Mouse (Mus musculus) mature B cell (primary cell): ENCODE measurements around the gene Cntn4.

Source experiments
- in situ Hi-C: fragments of 300-500 bp; cut with MboI; formaldehyde crosslinking; loops from 2 replicates; pipeline ENCODE4 v1.14.3; 2019

Gene Cntn4

DNA sequence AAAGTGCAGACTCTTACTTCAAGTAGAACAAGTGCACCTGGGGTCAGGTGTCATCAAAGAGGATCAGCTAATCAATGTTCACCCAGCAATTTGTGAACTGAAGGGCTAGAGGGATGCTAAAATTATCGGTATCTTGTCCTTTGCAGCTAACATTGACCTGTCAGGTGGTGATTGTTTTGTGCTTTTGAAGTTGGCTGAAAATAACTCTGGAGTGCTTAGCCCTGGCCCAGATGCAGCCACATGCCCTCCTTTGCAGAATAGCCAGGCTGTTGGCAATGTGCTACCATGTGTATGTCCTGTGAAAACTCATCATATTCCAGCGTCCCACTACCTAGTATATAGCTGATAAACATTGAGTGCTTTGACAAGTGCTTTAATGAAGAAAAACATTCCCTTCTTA, 786.4 kb downstream of the Cntn4 start:
- in situ Hi-C loops = no loop called here

DNA sequence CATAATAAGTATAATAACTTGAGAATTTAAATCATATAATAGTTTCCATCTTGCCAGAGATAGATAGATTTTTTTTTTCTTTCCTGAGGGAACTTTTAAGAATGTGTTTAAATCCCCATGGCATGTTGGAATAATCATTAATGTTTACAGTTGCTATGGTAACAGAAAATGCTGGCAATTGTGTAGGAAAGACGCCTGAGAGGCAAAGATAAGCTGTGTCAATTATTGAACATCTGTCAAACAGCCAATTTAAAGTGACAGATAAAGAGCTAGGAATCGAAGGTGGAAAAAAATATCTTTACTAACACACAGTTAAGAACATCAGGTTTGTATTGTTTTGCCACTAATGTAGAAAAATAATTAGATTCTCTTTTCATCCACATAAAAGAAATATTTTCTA, 788.3 kb downstream of the Cntn4 start:
- in situ Hi-C loops = no loop called here

DNA sequence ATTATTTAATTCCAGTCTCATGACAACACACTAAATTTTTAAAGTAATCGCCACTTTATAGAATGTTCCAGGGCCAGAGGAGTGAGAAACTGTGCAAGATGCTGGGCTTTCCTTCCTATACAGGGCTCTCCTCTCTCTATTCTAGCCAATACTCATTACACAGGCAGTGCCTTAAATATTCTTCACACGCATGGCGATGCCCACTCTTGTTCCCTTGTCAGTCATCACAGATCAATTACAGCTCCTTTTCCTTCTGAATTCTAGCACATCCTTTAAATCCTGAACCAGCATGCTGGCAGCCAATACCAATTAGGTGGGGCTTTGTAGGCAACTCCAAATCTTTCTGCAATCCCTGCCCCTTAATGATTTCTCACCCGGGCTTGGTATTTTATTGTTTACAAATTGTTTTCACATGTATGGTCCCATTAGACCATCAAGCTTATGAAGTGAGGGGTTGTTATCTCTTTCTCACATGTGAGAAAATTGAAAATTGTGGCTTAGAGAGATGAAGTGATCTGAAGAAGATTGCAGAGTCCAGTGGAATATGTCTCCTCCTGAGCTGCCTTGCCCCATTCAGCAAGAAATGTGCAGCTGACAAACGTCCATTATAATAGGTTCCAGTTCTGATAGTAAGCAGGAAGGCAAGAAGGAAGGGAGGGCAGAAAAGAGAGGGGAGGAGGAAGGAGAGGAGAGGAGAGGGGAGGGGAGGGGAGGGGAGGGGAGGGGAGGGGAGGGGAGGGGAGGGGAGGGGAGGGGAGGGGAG, 789.0 kb downstream of the Cntn4 start:
- in situ Hi-C loops = no loop called here

DNA sequence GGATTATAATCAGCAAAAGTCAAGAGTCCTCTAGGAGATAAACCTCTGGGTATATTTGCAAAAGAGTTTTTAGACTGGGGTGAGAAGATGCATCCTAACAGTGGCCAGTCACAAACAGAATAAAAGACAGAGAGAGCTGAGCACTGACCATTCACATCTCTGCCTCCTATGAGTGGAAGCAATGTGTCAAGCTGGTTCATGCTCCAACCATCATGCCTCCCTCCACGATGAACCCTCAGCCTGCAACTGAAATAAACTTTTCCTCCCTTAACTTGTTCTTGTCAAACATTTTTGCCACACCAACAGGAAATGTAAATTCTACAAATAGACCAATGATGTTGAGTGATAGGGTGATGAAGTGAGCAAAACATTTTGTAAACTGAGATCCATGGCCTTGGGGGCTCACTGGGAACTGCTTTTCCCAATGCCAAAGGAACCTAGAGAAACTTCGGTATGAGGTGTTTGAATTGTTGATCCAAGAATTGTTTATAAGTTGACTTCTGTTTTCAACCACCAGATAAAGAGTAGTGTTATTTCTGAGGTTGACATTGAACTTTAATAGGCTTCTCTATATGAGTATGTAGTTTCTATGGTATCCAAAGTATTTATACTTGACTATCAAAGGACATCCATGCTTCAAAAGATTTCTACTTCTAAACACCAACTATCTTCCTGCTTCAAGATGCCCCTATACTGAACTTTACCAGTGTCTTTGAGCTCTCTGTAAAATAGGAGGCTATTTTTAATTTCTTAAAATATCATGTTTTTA, 794.6 kb downstream of the Cntn4 start:
- in situ Hi-C loops = no loop called here

DNA sequence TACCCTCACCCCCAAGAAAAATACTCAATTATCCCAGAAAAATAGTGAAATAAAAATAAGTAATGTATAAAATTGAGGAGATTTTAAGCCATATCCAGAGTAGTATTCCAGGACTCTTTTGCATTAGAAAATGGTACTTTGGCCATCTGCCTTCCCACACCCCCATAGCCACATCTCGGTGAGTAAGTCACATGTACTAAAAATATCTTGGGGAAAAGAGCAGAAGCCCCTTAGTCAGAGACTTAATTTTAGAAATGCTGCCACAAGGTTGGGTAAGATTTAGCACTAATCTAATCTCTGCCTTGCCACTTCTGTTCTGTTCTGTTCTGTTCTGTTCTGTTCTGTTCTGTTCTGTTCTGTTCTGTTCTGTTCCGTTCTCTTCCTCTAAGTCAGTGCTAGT, 796.4 kb downstream of the Cntn4 start:
- in situ Hi-C loops = no loop called here

DNA sequence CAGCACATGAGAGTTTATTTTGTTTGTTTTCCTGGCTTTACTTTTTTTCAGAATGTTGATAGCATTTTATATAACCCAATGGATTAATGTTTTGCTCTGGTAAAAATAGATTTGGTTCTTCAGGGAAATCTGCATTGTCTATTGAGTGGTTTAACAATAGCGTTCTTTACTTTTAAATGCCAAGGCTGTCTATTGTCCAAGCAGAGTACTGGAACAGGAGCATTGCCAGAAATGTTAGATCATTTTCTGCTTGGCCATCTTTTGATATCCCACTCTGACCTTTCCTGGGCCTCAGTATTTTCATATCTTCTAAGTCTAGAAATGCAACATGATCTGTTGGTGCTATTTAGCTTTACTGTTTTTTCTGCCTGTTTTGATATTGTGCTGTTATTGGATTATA, 804.1 kb downstream of the Cntn4 start:
- in situ Hi-C loops = no loop called here

DNA sequence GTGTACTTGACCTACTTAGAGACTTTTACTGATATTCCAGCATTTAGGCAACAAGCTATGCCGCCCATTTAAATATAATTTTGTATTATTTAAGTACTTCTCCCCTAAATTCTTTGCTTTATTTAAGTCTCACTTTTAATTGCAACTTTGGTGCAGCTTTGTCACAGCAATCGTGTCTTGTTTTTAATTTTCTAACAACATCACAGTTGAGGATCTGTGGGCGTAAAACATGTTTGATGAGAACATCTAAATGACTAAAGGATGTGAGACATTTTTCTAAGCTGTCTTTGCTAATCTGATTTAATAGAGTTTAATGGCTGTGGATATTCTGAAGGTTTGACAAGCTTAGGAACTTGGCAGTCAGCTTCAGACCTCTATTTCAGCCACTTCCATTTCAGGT, 818.8 kb downstream of the Cntn4 start:
- in situ Hi-C loops = no loop called here

DNA sequence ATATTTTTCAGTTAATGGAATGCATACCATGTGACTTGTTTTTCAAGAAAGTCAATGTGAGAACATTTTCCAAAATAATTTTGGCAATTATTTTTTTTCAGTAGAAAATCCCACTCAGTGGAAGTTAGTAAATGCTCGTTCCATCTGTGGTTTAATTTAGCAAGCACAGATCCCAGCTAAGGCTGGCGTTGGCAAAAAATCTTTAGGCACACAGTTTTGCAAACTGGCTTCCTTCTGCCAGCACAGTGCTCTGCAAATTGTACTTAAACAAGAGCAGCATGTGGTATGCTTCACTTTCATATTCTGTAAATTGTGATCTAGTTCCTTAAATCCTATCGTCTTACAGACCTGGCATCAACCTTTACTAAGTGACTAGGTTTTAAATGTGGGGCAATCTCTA, 821.7 kb downstream of the Cntn4 start:
- in situ Hi-C loops = no loop called here

DNA sequence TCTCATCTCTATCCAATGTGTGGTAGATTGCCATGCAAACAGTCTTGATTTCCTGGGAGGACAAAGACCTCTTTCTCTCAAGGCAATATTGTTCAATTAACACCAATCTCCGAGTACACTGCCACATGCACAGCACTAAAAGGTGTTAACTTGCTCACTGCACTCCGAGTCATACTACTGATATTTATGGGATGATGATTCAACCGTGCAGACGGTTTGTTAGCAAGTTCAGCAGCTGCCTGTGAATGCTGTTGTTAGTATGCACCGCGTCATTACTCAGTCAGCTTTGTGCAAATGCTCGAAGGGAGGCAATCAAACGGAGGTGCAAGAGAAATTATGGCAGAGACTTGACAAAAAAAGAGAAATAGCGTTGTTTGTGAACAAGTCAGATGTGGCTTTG, 826.5 kb downstream of the Cntn4 start:
- in situ Hi-C loops = no loop called here

DNA sequence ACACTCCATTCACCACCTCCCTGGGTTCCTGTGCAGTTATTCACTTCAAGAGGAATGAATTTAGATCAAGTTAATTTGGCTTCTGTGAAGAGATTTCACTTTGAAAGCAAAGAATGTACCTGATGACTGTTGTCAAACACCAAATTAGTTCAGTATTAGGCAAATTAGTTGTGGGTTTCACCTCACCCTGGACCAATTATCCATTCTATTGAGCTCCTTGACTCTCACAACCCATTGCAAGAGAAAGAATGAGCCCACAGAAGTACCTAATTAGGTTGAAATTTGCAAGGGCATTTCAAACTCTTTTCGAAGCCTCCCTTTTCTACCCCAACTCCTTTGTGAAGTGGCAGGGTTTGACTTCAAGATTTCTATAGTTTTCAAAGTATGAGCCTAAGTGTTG, 842.9 kb downstream of the Cntn4 start:
- in situ Hi-C loops = no loop called here

DNA sequence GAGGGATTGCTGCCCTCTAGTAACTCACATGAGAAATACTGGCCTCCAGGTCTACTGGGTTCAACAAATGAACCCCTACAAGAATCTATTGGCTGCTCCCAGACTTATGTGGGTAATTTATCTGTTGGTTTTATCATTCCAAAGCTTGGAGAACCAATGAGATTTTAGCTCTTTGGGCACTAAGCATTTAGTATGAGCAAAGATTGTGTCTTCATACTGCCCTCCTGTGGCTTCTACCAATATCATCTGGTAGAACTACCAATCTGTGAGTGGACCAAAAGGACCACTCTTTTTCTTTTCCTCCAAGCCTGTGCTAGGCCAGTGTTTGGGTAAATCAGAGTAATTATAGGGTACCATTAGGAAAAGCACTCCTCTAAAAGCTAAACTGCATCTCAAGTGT, 866.0 kb downstream of the Cntn4 start:
- in situ Hi-C loops = no loop called here

DNA sequence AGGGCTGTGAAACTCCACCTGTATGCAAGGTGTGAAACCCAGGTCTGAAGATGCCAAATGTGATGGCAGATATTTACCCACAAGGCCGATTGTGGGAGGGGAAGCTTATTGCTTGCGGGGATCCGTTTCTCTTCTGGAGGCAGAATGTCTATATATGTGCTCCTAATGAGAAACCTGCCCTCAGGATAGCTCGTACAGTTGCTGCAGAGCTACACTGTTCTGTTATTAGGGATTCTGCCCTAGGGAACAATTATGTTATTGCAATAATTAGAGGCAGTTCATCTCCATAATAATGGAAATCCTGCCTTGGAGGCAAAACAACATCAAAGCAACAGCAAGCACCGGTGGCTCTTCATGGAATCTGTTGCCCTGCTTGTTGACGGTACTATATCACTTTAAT, 884.2 kb downstream of the Cntn4 start:
- in situ Hi-C loops = no loop called here

DNA sequence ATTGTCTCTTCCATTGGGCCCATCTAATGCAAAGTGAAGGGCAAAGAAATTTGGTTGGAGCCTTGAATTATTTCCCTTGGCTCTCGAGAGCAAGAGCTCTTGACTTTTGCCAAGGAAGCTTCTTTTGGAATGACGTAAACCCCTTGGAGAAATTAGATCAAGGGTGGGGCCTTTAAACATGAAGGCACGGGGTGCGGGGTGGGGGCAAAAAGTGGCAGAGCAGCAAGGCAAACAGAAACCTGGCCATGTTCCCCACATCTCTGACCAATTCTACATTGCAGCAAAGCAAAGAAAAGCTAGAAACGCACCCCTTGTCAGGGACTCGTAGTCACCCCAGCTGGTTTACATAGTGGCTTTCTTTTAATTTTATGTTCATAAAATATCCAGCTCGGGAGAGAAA, 887.9 kb downstream of the Cntn4 start:
- in situ Hi-C loops = no loop called here

DNA sequence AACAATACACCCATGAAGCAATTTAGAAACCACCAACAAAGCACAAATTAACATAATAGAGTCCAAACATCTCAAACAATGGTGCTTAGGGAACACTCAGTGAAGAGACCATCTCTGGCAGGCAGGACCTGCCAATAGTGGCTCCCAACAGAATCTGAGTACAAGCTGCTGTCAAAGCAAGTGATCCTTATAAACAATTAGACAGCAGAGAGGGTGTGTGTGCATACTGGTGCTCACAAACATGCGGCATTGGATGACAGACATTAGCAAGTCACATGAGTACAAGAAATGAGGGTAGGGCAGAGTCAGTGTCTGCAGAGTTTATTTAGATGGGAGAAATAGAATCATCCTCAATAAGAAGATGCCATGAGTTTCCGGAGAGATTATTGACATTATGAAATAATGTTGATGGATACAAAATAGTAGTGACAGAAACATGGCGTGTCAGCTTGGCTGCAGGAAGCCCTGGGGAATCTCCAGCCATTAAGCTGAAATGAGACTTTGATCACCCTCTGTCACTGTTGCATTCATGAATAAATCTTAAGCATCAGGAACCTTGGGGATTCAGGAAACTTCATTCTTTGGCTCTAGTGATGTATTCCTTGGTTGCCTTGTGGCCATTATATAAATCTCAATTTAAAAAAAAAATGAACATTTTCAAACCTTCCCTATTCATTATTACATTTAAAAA, 888.5 kb downstream of the Cntn4 start:
- in situ Hi-C loops = no loop called here

DNA sequence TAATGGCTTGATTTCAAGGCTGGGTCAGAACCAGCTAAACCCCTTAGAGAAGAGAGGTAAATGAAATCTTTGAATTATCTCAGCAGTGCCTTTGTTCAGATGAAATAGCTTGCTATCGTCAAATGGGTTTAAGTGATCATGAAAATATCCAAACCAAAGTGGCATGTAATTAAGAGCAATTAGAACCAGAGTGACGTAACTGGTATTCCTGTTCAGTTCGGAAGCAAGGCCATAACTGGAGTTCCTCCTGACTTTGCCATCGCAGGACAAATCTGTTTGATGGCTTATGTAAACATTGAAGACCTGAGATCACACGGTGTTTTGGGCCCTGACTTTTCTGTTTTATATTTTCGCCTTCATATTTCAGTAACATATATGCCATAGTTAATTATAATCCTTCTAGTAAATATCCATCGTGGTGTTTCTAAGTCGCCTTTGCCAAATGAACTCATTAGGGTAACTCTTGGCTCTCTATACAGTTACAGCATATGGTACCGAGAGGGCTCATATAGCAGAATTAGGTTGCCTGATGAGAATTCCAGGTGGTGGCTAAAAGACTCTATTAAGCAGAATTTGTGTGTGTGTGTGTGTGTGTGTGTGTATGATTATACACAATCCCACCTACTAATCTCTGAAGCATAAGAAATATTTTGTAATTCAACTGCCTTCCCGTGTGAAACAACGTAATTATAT, 889.6 kb downstream of the Cntn4 start:
- in situ Hi-C loops = no loop called here

DNA sequence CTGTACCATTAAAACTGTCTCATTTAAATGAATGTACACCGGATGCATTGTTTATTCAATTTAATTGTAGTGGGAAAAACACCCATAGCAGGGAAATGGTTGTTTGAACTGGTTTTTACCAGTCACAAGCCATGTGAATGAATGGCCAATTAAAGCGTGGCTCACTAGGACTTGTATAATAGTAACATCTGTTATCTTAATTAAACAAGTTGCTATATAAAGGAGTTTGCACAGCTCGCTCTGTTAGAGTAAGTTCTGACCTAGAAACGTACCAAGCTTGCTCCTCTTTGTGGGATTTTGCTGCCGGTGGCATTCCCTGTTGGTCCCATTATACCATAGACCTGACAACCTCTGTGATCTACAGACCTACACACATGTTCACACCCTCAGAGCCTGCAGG, 902.7 kb downstream of the Cntn4 start:
- in situ Hi-C loops = no loop called here

DNA sequence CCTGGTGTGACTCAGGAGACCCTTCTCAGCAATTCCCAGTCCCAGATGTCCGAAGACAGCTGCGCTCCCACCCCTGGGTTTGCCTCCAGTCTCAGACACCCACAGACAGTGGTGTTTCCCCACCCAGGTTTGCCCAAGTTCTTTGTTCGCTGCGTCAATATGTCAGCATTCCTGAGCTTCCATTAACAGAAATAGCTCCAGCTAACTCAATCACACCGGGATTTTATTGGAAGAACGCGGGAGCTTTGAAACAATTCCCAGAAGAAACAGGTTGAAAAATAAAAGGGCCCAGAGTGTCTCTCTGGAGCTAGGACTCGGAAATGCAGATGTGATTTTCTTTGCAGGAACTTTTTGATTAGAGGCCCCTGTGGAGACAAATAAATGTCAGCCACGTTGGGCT, 916.3 kb downstream of the Cntn4 start:
- in situ Hi-C loops = no loop called here

DNA sequence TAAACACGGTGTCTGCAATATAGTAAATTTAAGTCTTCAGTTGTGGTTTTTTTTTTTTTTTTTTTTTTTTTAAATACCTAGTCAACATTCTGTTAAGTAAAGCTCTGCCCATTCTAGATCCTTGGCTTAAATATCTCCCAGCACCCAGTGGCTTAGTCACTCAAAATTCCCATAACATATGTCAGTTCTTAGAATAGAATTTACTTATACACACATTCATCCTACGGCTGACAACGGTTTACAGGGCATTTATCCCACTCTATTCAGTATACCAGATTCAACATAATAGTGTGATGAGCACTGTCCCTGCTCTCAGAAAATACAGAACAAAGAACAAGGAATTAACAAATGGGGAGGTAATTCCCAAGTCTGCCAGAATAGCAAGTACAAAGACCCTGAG, 939.6 kb downstream of the Cntn4 start:
- in situ Hi-C loops = no loop called here

DNA sequence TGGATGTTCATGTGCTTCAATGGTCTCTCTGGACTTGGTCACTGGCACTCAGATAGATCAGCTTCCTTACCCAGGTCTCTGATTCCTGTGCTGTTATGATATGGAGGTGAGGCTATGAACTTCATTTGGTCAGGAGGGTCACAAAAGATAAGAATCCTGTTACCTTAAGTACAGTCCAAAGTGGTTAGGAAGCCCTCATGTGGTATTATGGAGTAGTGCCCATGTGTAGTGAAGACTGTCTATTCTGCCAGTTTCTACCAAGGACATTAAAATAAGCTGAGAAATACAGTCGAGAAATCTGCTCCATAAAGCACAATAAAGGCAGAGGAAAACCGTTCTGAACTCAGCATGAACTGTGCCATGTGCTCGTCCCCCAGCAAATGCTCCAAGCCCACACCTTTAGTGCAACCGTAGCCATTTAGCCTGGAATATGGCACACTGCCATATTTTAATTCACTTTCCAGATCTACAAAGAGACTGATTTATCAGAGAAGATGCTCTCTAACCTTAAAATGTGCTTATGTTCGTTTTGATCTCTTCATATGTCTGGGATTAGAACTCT, 943.8 kb downstream of the Cntn4 start:
- in situ Hi-C loops = no loop called here

DNA sequence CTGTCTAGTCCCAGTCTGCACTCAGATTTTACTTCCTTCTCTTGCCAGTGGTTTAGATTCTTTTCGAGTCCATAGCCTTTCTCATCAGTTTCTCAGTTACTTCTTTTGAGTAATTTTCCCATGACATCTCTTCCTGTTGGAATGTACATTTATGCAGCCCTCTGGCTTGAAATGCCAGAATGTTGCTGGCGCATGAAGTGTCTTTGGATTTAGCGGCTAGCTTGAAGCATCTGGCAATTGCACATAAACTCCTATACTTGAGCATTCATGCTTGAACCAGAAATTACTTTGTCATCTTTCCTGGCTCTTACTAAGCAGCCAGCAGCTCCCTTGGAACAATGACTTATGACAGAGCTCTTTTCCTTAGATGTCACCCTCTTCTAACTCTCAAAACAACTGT, 965.6 kb downstream of the Cntn4 start:
- in situ Hi-C loops = no loop called here

DNA sequence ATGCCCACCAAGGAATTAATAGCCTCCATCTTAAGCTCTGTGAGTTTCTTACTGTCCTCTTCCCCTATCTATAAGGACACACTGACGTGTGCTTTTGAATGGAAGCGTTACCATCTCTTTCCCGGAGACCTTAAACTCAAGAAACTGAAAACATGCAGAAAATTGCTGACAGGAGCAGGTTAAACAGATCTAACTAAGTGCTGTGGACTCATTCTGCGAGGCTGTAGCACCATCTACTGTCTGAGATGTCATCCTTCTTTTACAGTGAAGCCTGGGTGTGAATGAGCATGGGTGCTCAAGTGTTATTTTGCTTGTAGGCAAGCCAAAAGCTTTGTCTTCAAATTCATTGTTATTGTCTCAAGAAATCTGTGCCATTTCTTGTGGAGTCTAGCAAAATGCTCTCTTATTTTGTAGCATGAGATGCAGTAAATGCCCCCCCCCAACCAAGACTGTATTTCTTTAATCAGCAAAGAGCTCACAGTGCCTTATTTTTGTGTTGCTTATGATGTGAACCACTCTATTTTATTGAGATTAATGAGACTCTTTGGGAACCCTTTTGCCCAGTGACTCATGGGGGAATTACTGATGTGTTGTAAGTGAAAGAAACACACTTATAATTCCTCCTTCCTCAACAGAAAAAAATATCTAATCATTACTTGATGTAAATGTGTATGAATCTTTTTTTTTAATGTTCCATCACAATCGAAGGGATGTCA, 968.2 kb downstream of the Cntn4 start:
- in situ Hi-C loops = no loop called here
